Mouse (Mus musculus): Measurements from ENCODE around the gene Nup50. TPM values are rescaled to one million over a fixed set of nuclear protein-coding genes. Genes with fewer than 3 reads are reported as not detected.

The Nup50 gene
- total and polyA plus RNA-seq, 3 experiments: 54.7 to 98.4 TPM; not detected in 1

DNA sequence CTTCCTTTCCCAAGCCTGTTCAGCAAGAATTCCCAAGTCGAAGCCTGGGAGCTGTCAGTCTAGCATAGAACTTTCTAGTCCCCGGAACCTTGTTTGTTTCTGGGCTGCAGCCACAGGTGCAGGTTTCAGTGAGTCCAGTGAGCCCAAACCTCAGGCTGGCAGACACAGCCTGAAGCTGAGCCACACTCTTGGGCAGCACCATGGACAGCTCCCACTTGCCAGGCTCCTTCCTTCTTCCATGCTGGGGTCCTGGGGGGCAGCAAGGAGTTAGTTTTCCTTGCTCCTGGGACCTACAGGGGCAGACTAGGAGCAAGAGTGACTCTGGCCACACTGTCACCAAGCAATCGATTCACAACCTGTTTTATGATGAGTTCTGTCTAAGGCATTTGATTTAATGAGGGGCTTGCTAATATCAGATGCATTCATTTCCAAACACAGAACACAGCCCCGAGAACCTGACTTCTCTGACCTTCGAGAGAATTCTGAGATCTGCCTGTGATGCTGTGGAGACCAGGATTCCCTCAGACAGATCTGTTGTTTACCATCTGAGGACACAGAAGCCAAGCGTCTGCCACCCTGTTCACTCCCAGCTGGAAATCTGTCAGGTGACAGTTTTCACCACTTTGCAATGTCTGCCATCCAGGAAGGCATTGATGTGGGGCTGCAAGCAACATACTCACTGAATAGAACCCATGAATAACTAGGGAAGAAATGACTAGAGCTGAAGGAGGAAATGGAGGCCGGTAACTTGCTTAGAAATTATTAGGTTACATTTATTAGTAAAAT, 42.6 kb downstream of the Nup50 start:
- peak; percentile 66 for DNase-seq (ENCODE audit: low read depth, low spot score)

DNA sequence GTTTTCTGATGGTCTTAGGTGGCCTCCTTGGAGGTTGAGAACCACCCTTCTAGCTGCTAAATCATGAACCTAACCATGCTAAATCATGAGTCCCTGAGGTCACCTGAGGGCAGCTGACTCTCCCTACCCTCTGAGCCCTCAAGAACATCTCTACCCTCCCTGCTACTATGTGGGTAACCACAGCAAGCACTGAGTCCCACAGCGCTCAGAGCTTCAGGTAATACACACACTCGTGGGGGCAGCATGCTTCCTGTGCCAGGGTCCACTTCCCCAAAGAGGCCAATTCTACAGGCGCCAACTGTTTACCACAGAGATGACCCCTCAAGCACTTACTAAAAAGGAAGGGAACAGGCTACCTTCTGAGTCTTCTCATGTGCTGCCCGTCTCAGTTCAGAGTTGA, 45.3 kb downstream of the Nup50 start:
- DNase-seq (ENCODE audit: low read depth, low spot score): no peak
- H3K36me3 ChIP-seq (ENCODE audit: control insufficient read depth in 1 of 2, insufficient read depth in 2 of 2, low read length in 2 of 2): no peaks in the 10 kb centered on the region
- H3K4me3 ChIP-seq (ENCODE audit: control insufficient read depth in 1 of 2, insufficient read depth in 1 of 2, low read depth in 2 of 2, low read length in 2 of 2): no peak overlapping the region
- no peaks in the 10 kb centered on the region for H3K27me3 ChIP-seq (ENCODE audit: control insufficient read depth in 1 of 2, insufficient read depth in 2 of 2, low read length in 2 of 2)
- no peak overlapping the region for H3K9ac ChIP-seq (ENCODE audit: control insufficient read depth, low read depth, low read length, poor library complexity, severe bottlenecking)
- no peaks in the 10 kb centered on the region for H3K79me2 ChIP-seq (ENCODE audit: control insufficient read depth, insufficient read depth, low read length, poor library complexity)
- H3K9me3 ChIP-seq (replicated peaks; ENCODE audit: insufficient read depth, low read length): no peaks in the 10 kb centered on the region
- H3K27ac ChIP-seq (ENCODE audit: control insufficient read depth, low read depth, low read length): no peak overlapping the region
- no peak for TF ChIP-seq ZMIZ1 (IDR thresholded peaks at IDR 0.05; ENCODE audit: low read depth, low read length)
- H3K4me1 ChIP-seq (ENCODE audit: control insufficient read depth in 1 of 2, insufficient read depth in 2 of 2, low read length in 2 of 2): no peaks in the 10 kb centered on the region

More for the DNA sequence above, 42.6 kb downstream of the Nup50 start:
- Histone ChIP-seq H3K27ac (ENCODE audit: control insufficient read depth, low read depth, low read length) (no peak overlapping the region), H3K9ac (ENCODE audit: control insufficient read depth, low read depth, low read length, poor library complexity, severe bottlenecking) (no peak overlapping the region), H3K9me3 (replicated peaks; ENCODE audit: insufficient read depth, low read length) (no peaks in the 10 kb centered on the region), H3K36me3 (ENCODE audit: control insufficient read depth in 1 of 2, insufficient read depth in 2 of 2, low read length in 2 of 2) (no peaks in the 10 kb centered on the region), H3K27me3 (ENCODE audit: control insufficient read depth in 1 of 2, insufficient read depth in 2 of 2, low read length in 2 of 2) (no peaks in the 10 kb centered on the region), H3K4me3 (ENCODE audit: control insufficient read depth in 1 of 2, insufficient read depth in 1 of 2, low read depth in 2 of 2, low read length in 2 of 2) (no peak overlapping the region), H3K4me1 (ENCODE audit: control insufficient read depth in 1 of 2, insufficient read depth in 2 of 2, low read length in 2 of 2) (no peaks in the 10 kb centered on the region), H3K79me2 (ENCODE audit: control insufficient read depth, insufficient read depth, low read length, poor library complexity) (no peaks in the 10 kb centered on the region)
- TF ChIP-seq ZNF384 (IDR thresholded peaks at IDR 0.05; ENCODE audit: low read depth, low read length): no peak
- TF ChIP-seq EP300 (IDR thresholded peaks at IDR 0.05; ENCODE audit: low read depth in 1 of 2, low read length in 2 of 2): no peak
- no peak for TF ChIP-seq MAZ (IDR thresholded peaks at IDR 0.05; ENCODE audit: low read depth, low read length)
- TF ChIP-seq NELFE (IDR thresholded peaks at IDR 0.05; ENCODE audit: low read depth, low read length): no peak
- peak; percentile 46; the same call in 1 of the 2 replicates for TF ChIP-seq MXI1 (IDR thresholded peaks at IDR 0.05; ENCODE audit: low read depth, low read length)

DNA sequence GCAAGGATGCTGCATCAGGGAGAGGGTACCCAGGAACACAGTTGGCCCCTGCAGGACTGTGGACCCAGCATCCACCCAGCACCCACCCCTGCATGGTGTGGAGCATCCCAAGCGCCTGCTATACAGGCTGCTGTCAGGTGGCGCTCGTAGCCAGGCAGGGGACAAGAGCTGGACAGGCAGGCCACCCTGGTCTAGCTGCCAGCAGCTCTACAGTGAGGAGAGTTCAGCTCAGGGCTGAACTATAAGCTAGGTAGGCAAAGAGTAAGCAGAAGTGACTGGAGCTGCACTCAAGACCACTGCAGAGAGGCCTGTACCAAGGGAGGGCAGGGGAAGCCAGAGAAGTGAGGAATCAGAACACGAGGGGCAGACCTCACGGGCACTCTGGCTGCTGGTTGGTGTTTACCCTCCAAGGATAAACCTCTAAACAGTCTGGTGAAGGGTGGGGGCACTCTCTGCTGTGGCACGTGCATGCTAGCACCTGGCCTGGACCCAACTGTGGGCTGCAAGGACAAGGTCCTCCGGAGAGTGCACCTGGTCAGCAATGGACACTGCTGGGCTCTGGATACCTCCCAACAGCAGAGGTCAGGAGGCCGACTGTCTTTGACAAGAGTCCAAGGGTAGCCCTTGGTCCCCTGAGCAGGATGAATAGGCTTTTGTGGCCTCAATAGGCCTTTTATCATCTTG, 49.8 kb downstream of the Nup50 start:
- no peak for TF ChIP-seq ZMIZ1 (IDR thresholded peaks at IDR 0.05; ENCODE audit: low read depth, low read length)
- TF ChIP-seq MYB (IDR thresholded peaks at IDR 0.05; ENCODE audit: low read depth, low read length): no peak
- no peak for TF ChIP-seq JUND (IDR thresholded peaks at IDR 0.05; ENCODE audit: low read depth, low read length)
- no peak for TF ChIP-seq ZNF384 (IDR thresholded peaks at IDR 0.05; ENCODE audit: low read depth, low read length)
- no peak for TF ChIP-seq BHLHE40 (IDR thresholded peaks at IDR 0.05; ENCODE audit: borderline replicate concordance, low read depth, low read length)
- TF ChIP-seq NRF1 (IDR thresholded peaks at IDR 0.05; ENCODE audit: insufficient read depth, low read depth, low read length, poor library complexity, severe bottlenecking): no peak
- TF ChIP-seq E2F4 (IDR thresholded peaks at IDR 0.05; ENCODE audit: borderline replicate concordance, low read depth, low read length): no peak
- TF ChIP-seq KAT2A (conservative IDR thresholded peaks at IDR 0.05; ENCODE audit: low read depth, low read length): no peak
- TF ChIP-seq TAL1 (IDR thresholded peaks at IDR 0.05; ENCODE audit: low read length): no peak
- no peak for TF ChIP-seq RCOR1 (IDR thresholded peaks at IDR 0.05; ENCODE audit: low read depth, low read length)
- no peak for TF ChIP-seq MAZ (IDR thresholded peaks at IDR 0.05; ENCODE audit: low read depth, low read length)
- no peak for TF ChIP-seq EP300 (IDR thresholded peaks at IDR 0.05; ENCODE audit: low read depth in 1 of 2, low read length in 2 of 2)
- TF ChIP-seq SIN3A (IDR thresholded peaks at IDR 0.05; ENCODE audit: low read length): no peak
- no peak for TF ChIP-seq TCF12 (IDR thresholded peaks at IDR 0.05; ENCODE audit: low read depth, low read length)
- no peak for TF ChIP-seq ELF1 (IDR thresholded peaks at IDR 0.05; ENCODE audit: low read depth, low read length)
- H3K27me3 ChIP-seq (ENCODE audit: control insufficient read depth in 1 of 2, insufficient read depth in 2 of 2, low read length in 2 of 2): no peaks in the 10 kb centered on the region
- H3K4me1 ChIP-seq (ENCODE audit: control insufficient read depth in 1 of 2, insufficient read depth in 2 of 2, low read length in 2 of 2): no peaks in the 10 kb centered on the region
- no peak overlapping the region for H3K9ac ChIP-seq (ENCODE audit: control insufficient read depth, low read depth, low read length, poor library complexity, severe bottlenecking)
- H3K27ac ChIP-seq (ENCODE audit: control insufficient read depth, low read depth, low read length): no peak overlapping the region
- H3K36me3 ChIP-seq (ENCODE audit: control insufficient read depth in 1 of 2, insufficient read depth in 2 of 2, low read length in 2 of 2): no peaks in the 10 kb centered on the region
- no peaks in the 10 kb centered on the region for H3K79me2 ChIP-seq (ENCODE audit: control insufficient read depth, insufficient read depth, low read length, poor library complexity)
- no peak for DNase-seq (ENCODE audit: low read depth, low spot score)
- no peak overlapping the region for H3K4me3 ChIP-seq (ENCODE audit: control insufficient read depth in 1 of 2, insufficient read depth in 1 of 2, low read depth in 2 of 2, low read length in 2 of 2)
- no peaks in the 10 kb centered on the region for H3K9me3 ChIP-seq (replicated peaks; ENCODE audit: insufficient read depth, low read length)
